Mouse (Mus musculus) urinary bladder, postnatal 14 days (tissue): ENCODE results near the gene Dscam.
A peak's percentile ranks its signal among the peaks of the same experiment; 100 is the strongest.

Experiments
- DNase-seq: peaks from one replicate; pipeline ENCODE4 v3.0.0; 2021; ENCODE audit warnings: low spot score

Dscam gene

DNA sequence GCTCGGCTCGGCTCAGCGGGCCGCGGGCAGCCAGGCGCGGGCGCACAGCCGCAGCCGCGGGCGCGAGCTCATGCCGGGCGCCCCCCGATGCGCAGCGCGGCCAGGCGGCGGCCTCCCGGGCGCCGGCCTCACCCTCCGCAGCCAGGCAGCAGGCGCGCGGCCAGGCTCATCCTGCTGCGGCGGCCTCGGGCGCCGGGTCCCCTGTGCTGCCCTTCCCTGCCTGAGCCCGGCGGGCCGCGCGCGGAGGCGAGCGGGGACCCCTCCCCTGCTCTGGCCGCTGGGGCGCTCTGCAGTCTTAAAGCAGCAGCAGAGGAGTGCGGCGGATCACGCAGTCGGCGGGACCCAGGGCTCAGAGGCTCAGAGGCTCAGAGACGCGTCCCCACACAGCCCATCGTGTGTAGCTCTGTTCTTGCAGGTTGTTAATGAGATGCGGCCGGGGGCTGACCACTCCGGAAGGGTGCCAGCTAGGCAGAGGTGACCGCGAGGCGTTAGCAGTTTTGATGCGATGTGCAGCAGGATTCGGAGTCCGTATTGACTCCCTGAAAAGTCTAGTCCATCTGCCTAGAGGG, at the start of gene Dscam:
Dscam (minus strand) TSS at position 240 of the 569 bp plus-strand sequence.
- no peak for DNase-seq

DNA sequence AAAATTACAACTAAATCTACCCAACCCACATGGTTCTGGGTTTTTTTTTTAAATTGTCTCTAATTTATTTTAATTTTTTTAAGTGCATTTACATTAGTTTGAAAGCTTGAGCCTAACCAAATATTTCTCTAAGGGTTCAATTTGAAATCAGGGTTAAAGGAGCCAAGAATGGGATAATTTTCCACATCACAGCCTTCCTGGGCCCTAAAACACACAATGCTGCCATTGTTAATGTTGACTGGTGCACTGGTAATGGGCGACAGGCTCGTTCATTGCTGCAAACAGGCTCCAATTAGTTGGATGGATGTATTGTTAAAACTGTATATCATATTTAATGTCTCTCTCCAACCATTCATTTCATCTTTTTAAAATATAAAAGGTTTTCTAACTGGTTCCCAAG, 48.8 kb upstream of the Dscam start:
- no peak for DNase-seq

DNA sequence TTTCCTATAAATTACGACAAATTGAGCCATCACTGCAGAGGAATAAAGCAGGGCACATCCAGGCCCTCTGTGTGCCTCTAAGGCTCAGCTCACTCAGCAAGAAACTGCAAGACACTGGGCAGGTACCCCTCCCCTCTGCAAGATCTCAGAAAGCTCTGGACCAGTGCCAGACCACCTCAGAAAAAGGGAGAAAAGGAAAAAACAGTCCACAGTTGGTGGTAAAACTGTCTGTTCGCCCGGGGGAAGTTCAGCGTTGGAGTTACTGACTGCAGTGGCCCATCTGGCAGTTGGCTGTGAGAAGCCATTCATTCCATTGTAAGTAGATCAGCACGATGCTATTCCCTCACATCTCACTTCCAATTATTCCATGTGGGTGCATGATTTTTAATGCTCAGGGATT, 39.4 kb upstream of the Dscam start:
- no peak for DNase-seq

DNA sequence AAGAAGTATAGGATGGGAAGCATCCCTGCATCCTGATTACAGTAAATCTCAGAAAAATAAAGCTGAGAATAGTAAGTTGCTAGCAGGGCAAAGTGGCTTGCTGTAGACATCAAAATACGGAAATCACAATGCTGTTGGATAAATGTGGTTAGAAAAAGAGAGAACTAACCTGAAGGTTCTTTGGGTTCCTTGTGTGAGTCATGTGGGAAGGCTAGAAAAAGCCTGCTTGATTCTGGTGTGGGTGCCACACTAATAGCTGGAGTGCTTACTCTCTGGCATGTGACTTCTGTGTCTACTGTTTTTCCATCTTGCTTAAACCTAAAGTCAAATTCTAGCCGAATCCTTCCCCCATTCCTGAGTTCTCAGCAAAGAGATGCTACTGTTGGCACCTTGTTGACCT, 37.7 kb upstream of the Dscam start:
- no peak for DNase-seq

DNA sequence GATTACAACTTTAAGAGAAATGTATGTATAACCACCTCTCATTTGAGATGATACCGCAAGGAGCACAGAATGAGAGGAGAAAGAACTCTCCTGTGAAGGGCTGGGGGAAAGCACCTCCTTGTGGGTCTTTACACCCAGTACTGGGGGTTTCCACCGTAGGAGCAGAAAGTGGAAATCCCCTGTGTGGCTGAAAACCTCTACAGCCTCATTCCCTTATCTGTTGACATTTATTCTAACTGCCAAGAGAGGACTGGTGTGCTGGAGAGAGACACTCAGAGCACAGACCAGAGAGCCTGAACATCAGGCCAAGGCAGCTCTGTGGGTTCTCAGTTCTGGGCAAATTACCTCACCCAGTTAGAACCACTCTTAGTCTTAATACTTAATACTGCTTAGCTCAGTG, 33.5 kb upstream of the Dscam start:
- DNase-seq = no peak

DNA sequence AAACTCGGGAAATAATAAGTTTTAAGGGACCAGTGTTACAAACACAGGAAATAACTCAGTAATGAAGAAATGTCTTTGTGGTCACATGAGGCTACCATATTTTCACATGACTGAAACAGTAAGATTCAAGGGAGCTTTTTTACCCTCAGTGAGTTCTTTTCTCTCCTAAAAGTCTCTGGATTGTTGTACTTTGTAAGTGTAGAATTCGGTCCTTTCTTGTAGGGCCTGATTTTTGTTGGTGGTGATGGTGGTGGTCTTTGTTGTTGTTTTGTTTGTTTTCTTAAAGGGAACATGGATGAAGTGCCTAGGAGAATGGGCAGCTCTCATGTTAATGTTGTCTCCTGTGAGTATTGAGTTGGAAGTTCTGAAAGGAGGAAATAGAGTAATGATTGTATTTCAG, 33.0 kb upstream of the Dscam start:
- DNase-seq = no peak

DNA sequence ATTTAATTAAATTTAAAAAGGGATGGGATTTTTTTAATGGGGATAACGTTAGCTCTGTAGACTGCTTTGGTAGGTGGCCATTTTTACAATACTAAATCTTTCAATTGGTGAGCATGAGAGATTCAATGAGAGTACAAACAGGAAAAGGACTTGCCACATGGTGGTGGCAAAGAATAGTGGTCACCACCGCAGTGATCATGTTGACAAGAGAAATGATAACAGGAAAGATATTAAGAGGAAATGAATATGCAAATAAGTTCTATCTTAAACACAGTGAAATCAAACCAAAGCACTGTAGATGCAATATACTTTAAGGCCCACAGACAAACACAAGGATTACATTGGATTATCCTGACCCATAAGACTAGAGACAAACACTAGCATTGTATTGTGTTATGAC, 24.1 kb upstream of the Dscam start:
- DNase-seq = no peak

DNA sequence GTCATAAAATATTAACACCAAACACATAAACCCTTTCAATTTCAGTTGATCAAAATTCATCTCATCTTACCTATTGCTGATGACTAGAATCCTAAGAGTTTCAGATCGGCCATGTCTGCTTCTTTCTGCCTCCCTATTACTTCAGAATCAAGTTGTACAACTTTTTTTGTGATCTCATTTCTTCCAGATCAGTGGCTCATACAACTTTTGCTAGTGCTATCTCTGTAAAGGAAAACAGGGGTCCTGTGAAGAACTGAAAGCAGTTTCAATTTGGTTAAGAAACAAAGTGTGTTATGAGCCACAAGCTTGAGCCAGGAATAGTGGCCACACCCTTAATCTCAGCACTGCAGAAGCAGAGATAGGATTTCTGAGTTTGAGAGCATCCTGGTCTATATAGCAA, 23.6 kb upstream of the Dscam start:
- DNase-seq = no peak

DNA sequence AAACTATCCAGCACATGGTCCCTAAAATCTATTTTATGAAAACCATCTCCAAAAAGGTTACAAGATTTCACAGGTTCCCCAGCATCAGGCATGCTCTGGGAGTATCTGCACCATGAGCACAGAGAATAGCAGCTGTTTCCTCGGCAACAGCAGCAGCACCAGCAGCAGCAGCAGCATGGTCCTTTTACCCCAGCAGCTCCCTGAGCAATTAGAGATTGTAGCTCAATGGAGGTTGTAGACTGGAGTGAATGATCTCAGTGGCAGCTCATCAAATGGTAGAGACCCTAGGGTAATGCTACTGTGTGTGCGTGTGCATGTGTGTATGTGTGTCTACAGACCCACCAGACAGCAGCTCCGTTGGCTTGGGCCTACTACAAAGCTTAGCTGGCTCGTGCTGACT, 21.7 kb upstream of the Dscam start:
- no peak for DNase-seq

DNA sequence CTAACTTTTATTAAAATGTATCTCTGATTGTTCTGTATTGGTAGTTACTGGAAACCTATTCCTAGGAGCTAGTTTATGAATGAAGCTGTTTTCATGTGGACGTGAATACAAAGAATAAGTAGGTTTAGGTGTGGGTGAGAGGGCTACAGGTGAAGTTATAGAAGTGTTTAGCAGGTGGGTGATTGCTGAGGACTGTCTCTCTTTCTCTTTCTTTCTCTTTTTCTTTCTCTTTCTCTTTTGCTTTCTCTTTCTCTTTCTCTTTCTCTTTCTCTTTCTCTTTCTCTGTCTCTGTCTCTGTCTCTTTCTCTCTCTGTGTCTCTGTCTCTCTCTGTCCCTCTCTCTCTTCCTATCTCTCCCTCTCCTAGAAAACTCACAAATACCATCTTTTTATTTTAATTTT, 20.1 kb upstream of the Dscam start:
- DNase-seq = no peak

DNA sequence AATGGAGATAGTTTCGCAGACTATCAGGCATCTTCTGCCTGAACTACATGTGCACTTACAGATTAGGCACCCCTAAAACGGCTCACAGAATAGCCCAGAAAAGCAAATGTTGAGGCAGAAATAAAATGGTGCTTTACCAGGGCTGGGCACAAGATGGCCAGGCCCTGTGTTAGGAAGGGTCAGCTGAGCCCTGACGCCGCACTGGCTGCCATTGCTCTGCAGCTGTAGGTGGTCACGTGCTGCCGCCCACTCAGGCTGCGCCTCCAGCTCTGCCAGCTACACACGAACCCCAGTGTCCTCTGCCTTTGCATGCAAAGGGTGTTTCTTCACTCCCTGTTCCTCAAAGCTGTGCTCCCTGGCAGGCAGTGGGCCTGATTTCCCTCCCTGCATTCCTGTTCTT, 948 bp upstream of the Dscam start:
- no peak for DNase-seq

DNA sequence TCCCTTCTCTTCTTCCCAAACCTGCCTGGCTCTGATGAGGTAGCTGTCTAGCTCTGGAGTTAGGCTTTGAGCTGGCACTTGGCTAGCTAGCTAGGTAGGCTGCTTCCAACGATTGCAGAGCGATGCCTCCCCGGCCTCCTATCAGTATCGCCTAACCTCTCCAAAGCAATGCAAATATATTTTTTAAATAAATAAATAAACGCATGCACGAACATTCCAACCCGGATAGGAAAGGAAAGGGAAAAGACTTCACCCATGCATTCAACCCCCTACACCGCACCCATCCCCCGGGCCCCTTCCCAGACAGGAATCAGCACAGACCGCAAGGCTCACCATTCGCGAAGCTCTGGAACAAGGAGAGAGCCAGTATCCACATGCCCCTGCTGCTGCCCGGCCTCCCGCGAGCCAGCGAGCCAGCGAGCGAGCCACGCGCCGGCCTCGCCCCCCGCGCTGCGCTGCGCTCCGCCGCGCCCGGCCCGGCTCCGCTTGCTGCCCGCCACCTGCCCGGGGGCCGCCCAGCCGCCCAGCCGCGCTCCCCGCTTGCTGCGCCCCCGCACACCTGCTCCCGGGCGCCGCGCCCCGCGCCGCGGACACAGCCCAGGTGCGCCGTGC, 545 bp downstream of the Dscam start:
- no peak for DNase-seq

DNA sequence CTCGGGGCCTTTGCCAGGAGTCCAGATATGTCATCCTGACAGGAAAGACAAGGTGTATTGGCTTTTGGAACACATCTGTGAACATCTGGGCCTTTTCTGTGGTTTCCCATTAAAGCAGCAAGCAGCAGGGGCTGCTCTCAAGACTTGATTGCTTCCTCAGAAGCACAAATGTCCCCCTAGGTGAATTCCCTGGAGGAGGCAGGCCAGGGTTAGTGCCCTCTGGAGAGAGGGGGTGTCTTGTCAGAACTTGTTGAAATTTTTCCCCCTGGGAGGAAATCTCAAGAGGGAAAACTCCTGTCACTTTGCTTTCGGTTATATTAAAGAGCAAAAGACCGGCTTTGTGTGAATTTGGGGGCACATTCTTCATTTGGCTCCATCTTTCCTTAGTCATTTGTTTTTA, 1.9 kb downstream of the Dscam start:
- DNase-seq = no peak

DNA sequence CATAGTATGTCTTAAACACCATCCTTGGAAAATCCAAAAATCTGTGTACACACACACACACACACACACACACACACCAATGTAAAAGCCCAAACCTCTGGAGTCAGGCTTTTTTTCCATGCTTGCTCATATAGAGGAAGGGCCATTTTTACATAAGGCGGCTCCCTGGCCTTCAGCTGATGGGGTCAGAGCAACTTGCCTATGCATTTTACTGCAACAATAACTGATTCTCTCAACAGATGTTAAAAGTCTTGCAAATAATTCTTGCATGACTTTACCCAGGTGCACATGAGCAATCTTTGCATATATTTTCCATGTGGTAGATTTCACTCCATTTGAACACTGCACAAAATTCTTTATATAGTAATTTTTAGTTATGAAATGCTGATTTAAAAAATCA, 2.5 kb downstream of the Dscam start:
- no peak for DNase-seq

DNA sequence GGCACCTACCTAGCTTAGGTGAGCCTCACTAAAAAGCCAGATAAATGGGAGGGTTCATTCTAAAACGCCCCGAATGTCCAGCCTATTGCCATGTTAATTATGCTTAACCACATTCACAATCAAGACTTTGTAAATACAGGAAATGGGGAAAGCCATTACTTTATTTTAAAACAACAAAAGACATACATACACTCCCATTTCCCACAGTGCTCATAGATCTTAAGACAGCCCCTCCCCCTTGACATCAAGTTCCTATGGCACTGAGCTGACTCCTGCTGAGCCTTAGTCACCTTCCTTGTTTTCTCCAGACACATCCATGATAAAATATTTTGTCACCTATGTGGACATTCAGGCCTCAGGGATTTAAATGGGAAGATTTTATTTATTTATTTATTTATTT, 4.4 kb downstream of the Dscam start:
- no peak for DNase-seq

DNA sequence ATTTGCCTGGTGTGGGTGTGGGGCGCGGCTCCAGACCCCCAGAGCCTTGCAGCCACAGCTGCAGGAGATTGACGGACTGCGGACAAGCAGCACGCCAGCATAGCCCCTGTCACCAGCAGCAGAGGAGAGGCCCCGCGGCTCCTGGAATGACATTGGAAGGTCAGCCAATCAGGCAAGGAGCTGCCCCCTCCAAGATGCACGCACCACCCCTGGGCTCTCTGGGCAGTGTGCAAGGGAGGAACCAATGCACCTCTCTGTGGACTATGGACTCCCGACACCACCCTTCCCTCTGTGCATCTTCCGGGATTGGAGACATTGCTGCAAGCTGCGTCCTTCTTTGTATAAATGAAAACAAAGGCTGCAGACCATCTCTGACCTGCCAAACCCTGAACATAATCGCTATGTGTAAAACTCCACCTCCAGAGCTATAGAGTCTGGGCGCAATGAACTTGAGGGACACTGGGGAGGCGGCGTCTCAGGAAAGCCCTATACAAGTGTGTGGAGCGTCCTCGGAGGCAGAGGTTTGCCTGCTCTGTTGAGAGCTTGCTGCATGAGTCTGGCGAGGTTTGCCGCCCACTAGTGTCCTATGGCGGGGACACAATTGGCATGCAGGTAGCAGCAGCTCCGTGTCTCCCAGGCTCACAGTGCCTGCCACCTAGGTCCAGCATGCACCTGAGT, 5.0 kb downstream of the Dscam start:
- DNase-seq = peak; percentile 46

DNA sequence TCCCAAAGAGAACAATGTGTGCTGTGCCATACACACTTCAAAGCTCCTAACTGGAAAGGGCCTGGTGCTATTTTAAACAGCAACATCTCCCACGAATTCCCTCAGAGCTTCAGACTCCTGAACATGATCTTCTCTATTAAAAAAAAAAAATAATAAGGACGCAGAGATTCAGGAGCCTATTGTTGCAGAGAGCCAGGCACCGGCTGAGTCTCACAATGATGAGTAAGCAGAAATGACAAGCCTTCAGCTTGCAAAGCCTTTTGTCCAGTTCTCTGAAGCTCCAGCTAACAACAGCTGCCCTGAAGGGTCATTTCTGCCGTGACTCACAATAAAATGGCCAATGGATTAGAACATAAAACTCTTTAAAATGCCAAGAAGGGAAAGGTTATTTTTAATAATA, 12.3 kb downstream of the Dscam start:
- no peak for DNase-seq

DNA sequence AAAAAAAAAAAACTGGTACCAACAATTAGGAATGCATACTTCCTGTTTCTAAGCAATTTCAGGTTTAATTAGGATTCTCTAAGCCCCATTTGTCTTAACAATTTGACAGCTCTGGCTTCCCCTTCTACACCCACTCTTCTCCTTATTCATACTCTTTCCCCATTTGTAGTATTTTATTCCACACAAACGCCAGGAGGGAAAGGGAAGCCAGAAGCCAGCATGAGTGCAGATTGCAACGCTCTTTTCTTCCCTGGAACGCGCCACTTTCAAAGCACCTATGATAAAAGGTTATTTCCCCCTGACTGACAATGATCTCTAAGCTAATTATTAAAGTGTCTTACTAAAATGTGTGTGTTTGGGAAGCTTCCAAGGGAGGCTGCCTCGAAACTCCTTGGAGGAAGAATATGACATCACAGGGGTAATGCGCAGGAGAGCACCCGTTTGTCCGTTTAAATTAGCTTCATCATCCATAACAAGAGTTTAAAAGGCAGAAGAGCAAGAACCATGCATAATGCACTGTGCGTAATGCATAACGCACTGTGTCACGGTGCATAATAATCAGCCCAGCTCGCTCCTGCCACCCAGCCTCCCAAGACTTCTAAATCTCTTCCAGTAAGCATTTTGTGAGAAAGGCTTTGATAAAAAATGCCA, 25.9 kb downstream of the Dscam start:
- DNase-seq = no peak

DNA sequence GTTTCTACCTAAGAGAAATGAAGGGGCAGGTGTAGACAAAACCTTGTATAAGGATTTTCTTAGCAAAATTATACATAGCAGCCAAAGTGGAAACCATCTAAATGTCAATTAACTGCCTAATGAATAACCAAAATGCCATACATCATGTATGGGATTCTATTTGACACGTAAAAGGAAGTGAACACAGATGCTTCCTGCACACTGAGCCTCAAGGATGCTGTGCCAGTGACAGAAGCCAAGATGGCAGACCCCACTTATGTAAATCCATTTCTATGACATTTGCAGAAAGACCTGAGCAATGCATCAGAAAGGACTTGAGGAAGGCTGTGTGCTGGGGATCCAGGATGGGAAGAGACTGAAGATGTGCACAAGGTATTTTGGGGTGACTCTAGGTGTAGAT, 28.6 kb downstream of the Dscam start:
- DNase-seq = no peak

DNA sequence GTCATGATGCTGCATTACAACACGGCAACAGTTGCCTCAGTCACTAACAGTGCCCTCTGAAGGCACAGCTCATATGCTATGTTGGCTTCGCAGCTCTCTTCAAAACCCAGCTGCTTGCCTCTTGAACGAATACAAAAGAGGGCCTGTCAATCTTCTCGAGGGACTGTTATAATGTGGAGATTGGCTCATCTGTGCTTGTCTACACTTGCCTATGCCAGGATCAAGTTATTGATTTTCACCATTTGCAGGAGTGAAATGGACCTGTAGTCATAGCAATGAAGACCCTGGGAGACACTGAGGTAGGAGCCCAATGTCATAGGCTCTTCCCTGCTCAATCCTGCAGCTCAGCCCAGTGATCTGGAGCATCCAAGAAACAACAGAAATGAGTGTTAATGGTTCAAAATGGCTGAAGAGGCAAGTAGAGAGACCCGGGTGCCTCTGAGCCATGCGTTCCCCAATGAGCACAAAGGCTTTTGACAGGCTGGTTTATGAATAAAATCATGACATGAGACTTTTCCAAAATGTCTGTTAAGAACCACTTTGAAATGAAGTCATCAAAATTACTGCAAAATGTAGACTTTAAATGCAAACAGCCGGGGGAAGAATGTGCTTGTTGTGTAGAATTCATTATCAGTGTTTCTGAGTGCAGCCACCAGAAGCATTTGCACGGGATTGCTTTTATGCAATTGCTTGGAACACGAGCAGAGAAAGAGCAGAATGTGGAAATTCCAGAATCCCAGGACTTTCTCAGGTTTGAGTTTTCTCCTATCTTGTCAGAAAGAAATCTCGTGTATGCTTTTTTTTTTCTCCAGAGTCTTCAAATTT, 35.3 kb downstream of the Dscam start:
- no peak for DNase-seq

DNA sequence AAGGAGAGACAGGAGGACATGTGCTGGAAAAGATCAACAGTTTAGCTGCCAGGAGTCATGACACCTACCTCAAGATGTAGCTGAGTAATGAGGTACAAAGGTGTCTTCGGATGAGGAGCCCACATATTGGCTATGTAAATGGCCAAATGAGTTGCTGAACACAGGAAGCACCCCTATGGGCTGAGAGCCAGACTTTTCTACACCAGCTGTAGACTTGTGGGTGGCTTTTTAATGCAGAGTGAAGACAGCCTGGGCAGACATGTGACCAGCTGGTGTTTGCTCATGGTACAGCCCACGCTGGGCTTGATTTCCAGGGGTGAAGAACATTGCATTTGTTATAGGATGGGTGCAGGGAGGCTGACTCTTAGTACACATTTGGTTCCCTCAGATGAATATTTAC, 43.3 kb downstream of the Dscam start:
- DNase-seq = no peak

DNA sequence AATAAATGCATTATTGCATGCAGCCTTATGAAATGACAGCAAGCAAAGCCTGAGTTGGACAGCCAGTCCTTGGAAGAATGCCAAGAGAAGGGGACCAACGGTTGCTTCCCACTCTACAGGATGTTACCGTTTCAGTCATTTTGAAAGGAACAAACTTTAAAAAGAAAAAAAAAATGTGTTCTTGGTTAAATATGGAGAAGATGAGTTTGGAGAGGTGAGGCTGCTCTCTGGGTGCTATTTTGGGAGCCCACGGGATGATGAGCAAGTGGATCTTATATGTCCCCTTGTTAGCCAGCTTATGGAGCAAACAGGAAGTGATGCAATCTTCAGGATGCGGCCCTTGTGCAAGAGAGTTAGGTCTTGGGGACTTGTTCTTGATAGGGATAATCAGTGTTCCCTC, 60.5 kb downstream of the Dscam start:
- no peak for DNase-seq

DNA sequence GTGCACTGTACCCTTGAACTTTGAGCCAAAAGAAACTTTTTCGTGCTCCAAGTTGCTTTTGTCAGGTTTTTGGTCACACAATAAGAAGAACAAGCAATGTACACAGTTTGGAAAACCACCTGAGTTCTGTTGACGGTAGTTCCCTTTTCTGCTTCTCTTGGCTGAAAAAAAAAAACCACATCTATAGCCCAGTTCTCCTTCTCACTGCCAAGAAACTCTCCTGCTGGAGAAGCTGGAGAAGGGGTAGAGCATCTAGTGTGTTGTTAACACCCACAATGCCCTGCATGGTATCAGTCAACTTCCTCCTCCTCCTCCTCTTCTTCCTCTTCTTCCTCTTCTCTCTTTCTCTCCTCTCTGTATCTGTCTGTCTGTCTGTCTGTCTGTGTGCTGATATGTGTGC, 65.3 kb downstream of the Dscam start:
- no peak for DNase-seq
